Mouse (Mus musculus): ENCODE data around the gene C77080.

C77080 gene

DNA sequence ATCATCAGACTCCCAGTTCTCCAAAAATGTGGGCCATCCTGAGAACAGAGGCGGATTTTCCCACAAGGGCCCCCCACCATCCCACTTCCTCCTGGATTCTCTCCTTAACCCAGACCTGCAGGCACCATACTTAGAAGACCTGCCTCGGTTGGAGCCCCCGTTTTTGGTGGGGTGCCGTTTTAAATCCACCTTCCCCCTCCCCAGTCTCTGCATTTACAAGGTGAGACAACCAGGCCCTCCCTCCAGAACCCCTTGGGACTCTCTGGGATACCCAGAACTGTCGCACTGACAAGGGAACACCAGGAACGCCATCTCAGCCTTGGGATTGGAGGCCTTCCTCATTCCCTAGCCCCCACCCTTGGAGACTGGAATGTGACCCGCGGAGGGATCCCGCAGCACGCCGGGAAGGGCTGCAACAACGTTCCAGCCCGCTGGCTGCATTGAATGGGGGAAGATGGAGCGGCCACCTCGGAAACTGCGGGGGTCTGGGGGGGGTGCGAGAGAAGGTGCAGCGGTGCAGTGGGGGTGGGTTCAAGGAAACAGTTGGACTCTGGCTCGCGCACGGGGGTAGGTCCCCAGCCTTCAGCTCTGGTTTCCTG is 23.3 kb downstream of the C77080 start:
- DNase-seq: peak in 1 of 2 experiments; percentile 41

DNA sequence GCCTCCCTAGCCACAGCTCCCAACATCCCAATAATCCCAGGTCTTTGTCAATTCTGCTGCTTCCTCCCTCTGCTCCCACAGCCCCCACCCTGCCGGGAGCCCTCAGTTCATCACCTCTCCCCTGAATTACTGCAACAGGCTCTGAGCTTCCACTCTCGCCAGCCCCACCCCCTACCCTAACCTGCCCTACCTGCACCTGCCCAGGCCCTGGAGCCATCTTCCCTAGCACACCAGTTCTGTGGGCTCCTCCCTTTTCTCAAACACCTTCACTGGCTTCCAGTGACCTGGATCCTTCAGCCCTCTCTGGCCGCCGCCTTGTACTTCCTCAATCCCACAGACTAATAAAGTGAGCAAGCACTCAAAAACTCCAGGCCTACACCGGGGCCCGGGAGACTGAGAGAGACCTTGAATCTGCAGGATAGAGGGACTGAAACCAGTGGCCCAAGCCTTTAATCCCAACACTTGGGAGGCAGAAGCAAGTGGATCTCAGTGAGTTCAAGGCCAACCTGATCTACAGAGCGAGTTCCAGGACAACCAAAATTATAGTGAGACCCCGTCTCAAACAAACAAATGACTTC is 24.9 kb downstream of the C77080 start:
- DNase-seq: no peak

DNA sequence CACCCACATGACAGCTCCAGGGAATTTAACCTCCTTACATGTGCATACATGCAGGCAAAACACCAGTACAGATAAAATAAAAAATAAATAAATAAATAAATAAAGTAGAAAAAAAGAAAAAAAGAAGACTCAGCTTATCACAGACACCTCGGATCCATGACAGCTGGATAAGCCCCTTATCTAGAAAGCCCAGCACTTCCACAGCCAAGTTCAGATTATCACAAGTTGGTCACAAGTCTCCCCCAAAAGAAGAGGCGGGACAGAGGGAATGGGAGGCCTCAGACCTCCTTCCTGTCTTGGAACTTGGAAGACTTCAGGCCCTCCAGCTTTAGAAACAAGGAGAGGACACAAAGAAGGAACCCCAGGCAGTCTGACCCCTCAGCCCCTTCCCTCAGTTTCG is 26.1 kb downstream of the C77080 start:
- no peak for DNase-seq

- no peak for DNase-seq
Measured at GRCm38 (mm10) chr4:129234488-129234887, 26.7 kb downstream of the C77080 start.

DNA sequence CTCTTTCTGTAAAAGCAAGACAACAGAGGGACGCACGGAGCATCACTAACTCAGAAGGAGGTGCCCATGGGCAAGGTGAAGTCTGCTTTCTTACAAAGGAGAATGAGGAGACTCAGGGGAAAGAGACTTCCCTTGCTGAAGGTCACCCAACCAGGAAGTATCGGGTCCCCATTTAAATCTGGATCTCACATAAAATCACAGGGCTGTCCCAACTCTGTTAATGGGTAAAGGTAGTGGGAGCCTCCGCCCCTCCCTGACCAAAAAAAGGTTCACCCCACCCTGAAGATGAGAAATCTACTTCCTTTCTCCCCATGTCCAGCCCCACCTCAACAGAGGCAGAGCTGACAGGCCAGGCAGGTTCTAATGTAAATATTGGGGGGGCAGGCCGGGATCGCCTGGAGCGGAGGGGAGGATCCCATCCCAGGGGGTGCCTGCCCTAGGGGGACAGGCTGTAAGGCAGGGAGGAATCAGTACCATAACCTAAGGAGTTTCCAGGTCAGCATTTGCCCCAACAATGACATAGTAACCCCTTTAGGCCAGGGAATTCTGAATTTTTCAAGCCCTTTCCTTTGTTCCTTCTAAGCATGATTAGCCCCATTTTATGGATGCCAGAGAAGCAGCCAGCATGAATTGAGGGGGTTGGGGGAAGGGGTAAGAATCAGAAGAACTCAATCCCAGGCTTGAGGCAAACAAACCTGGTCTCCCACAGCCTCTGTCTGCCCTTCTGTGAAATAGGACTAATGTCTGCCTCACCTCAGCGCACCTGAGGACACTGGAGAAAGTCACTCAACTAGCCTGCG is 28.4 kb downstream of the C77080 start:
- no peak for DNase-seq

GRCm38 (mm10) chr4:129231594-129232450 is 29.4 kb downstream of the C77080 start:
- no peak for DNase-seq

- DNase-seq: no peak
Measured at GRCm38 (mm10) chr4:129230926-129231325, 30.3 kb downstream of the C77080 start.

- DNase-seq: peak in 1 of 2 experiments; percentile 59
Measured at GRCm38 (mm10) chr4:129227985-129228381, 33.2 kb downstream of the C77080 start.

DNA sequence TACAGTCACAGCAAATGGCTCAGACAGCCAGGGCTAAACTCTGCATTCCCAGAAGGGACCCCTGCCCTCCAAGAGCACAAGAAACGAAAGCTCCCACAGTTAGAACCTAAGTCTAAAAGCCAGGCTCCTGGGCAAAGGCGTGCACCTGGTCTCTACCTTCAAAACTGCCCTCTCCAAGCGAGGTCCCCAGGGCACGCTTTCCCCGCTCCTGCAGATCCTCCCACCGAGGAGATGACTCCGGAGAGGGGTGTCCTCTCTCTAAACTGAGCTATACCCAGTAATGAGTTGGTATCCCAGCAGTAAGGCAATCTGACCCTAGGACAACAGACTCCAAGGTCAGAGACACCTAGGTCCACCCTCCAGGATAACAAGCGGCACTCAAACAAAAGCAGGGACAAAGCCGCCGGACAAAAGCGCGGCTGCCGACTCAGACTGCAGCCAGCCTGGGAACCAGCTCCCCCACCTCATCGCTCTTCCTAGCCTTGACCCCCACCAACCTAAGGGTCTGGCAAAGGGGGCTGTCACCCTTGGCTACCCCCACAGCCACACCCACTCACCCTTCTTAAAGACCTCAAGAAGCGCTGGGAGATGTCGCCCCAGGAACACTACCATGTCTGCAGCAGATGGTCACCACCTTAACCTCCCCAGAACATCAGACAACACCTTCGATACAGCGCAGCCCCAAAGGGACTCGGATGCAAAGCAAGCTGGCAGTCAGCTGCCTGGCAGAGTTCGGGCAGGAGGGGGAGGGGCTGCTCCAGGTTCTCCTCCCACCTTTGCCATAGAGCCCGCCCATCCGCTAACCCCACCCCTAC is 33.8 kb downstream of the C77080 start:
- DNase-seq: peak in 1 of 2 experiments; percentile 69

GRCm38 (mm10) chr4:129226441-129226963 is 34.7 kb downstream of the C77080 start:
- peak in 1 of 2 experiments; percentile 59 for DNase-seq

DNA sequence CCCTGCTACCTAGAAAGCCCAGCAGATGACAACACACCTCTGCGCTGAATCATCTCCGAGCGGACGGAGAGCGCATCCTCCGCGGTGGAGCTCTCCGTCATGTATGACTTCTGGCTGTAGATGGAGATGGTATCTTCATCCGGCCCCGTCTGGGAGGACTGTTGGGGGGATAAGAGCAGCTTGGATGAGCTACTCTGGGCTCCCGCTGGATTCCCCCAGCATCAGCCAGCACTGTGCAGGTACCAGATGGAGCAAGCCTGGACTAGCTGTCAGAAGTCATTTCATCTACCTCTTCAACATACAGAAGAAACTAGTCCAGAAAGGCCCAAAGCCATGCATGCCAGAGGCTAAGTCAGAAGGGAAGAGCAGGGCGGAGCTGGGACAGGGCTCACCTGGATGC is 35.9 kb downstream of the C77080 start:
- peak in 1 of 2 experiments; percentile 54 for DNase-seq

DNA sequence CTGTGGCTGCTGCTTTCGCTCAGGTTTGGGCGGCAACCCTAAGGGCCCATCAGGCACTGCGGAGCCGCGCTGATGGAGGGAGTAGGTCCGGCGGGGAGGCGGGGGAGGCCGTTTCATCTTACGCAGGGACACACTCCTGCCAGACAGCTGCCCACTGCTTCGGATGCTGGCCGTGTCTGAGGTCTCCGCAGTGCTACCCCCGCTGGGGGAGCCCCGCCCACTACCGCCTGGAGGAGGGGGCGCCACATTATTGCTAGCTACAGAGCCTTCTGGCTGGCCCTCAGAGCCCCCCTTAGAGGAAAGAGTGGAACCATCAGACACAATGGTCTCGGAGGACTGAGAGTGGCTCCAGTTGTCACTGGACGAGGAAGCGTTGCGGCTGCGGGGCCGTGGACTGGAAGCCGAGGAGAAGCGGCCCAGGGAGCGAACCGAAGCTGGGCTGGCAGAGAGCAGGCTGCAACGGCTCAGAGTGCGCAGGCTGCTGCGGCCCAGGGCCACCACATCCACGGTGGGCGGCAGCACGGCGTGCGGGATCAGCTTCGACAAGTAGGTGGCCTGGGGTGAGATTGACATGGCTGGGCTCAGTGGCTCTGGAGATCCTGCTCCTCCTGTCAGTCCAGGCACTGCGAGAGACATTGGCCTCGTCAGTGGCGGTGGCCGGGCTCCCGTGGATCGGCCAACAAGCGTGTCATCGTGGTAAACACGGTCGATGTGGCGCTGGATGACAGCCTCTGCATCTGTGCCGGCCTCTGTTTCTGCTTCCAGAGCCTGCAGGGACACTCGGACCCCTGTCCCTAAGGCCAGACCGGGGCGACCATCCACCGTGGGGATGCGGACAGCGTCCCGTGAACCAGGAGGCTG is 37.6 kb downstream of the C77080 start:
- DNase-seq: no peak

GRCm38 (mm10) chr4:129222019-129222925 is 38.9 kb downstream of the C77080 start:
- DNase-seq: no peak

DNA sequence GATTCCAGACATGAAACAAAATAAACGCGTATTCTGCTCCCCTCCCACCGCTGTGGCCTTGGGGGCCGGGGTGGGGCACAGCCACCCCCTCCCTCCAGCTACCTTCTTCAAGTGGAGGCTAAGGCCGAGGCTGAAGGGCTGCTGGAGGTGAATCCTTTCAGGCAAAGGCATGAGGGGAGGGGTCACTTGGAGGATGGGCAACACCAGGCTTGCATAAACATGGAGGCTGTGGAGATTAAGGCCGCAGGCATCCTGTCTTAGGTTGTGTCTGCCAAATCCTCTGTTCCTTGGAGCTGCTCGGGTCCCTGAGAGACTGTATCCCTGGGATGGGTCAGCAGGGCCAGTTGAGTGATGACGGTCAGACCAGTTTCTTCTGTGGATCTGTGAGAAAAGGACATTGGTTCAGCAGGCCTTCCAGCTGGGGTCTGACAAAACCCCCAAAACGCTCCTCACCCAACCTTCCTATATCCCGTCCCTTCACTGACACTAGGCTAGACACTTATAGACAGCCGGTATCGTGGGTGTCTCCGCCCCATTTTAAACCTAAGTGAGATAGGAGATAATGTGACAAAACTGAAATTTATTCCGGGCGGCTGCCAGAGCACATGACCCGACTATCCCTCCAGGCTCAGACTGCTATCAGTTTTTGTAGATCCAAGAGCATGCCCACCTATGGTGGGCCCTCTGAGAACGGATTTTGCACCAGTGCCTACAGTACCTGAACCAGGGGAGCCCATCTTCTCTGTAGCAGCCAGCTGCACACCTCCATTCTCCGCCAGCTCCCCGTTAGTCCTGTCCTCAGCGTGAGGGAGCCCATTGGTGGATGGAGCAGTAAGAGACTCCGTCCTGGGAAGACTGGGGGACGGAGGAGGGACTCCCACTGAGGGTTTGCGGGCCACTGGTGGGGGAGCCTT is 39.9 kb downstream of the C77080 start:
- no peak for DNase-seq

DNA sequence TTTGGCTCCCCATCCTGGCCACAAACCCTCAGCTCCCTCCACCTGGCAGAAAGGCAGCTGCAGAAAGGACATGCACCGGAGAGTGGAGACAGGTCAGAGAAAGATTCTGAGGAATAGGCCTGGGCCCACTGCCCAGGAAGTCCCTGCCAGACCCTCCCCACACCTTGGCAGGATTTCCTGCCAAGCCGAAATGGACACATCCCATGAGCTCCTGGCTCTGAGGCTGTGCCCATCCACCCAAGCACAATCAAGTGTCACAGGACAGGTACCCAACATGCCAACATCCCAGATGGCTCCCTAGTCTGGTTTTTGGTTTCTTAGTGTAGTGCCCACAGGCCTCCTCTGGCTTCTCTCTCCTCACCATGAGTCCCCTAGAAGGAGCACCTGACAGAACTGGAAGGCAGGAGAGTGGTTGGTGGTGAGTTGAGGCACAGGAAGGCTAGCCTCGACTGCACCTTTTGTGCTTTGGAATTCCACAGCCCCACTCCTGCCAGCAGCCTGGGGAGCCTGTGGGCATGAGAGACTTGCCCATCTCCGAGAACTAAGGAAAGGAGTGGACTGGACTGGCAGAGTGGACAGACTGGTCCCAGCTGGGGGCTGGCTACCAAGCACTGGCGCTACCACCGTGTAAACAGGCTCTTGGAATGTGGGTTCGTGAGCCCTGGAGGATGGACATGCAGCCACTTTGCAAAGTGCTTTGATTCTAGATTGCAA is 40.7 kb downstream of the C77080 start:
- peak; percentile 74 to 78 for DNase-seq

- no peak for DNase-seq
Measured at GRCm38 (mm10) chr4:129219198-129219597, 42.0 kb downstream of the C77080 start.

- DNase-seq: no peak
Measured at GRCm38 (mm10) chr4:129218569-129219175, 42.5 kb downstream of the C77080 start.

GRCm38 (mm10) chr4:129212486-129212885 is 48.7 kb downstream of the C77080 start:
- peak in 1 of 2 experiments; percentile 43 for DNase-seq
